Mouse (Mus musculus): ENCODE measurements at regions not wholly inside any gene's neighbourhood (a gene's known extent, or its start where the extent isn't known, plus 50 kb on each side); places are given as distances from the start of the nearest gene placed in this dataset.
A peak's percentile ranks its signal among the peaks of the same experiment; 100 is the strongest.

- H3K4me3 ChIP-seq (replicated peaks; ENCODE audit: insufficient read depth, low read depth, low read length) = no peak overlapping the region
- H3K27ac ChIP-seq (ENCODE audit: insufficient read depth, low read length) = no peak overlapping the region
- H3K4me1 ChIP-seq (ENCODE audit: control insufficient read depth, insufficient read depth, low read length) = no peaks in the 10 kb centered on the region
- TF ChIP-seq CTCF (IDR thresholded peaks at IDR 0.05; ENCODE audit: borderline replicate concordance, insufficient read depth, low read depth, low read length) (no peak), POLR2A (IDR thresholded peaks at IDR 0.05; ENCODE audit: borderline replicate concordance, insufficient read depth, low read length) (no peak)
- peak in 1 of 2 experiments; percentile 21 for DNase-seq
- no peaks in the 10 kb centered on the region for H3K27me3 ChIP-seq (ENCODE audit: control insufficient read depth, insufficient read depth, low read length)
- WGBS = 66% methylated on average over 12 of the region's 12 CpGs
Observed at GRCm38 (mm10) chr17:4726331-4726741, 267.8 kb upstream of the Arid1b start.

GRCm38 (mm10) chr17:4734412-4734881, 259.7 kb upstream of the Arid1b start:
- H3K4me1 ChIP-seq (ENCODE audit: control insufficient read depth, insufficient read depth, low read length) = no peaks in the 10 kb centered on the region
- H3K4me3 ChIP-seq (replicated peaks; ENCODE audit: insufficient read depth, low read depth, low read length) = no peak overlapping the region
- H3K27ac ChIP-seq (ENCODE audit: insufficient read depth, low read length) = no peak overlapping the region
- TF ChIP-seq CTCF (IDR thresholded peaks at IDR 0.05; ENCODE audit: borderline replicate concordance, insufficient read depth, low read depth, low read length) (no peak), POLR2A (IDR thresholded peaks at IDR 0.05; ENCODE audit: borderline replicate concordance, insufficient read depth, low read length) (no peak)
- no peaks in the 10 kb centered on the region for H3K27me3 ChIP-seq (ENCODE audit: control insufficient read depth, insufficient read depth, low read length)
- 87% methylated on average over 5 of the region's 5 CpGs for WGBS
- no peak for DNase-seq

- WGBS = 35% methylated on average over 1 of the region's 1 CpGs
- no peak overlapping the region for H3K27ac ChIP-seq (ENCODE audit: insufficient read depth, low read length)
Observed at GRCm38 (mm10) chr17:4735185-4735584, 258.9 kb upstream of the Arid1b start.

GRCm38 (mm10) chr17:4736689-4737088, 257.4 kb upstream of the Arid1b start:
- no peak overlapping the region for H3K4me3 ChIP-seq (replicated peaks; ENCODE audit: insufficient read depth, low read depth, low read length)
- H3K27ac ChIP-seq (ENCODE audit: insufficient read depth, low read length) = no peak overlapping the region
- 95% methylated on average over 3 of the region's 3 CpGs for WGBS
- DNase-seq = no peak
- no peaks in the 10 kb centered on the region for H3K27me3 ChIP-seq (ENCODE audit: control insufficient read depth, insufficient read depth, low read length)
- TF ChIP-seq POLR2A (IDR thresholded peaks at IDR 0.05; ENCODE audit: borderline replicate concordance, insufficient read depth, low read length) (no peak), CTCF (IDR thresholded peaks at IDR 0.05; ENCODE audit: borderline replicate concordance, insufficient read depth, low read depth, low read length) (no peak)
- no peaks in the 10 kb centered on the region; the same call in 1 of the 2 replicates for H3K4me1 ChIP-seq (ENCODE audit: control insufficient read depth, insufficient read depth, low read length)

More at GRCm38 (mm10) chr17:4735185-4735584, 258.9 kb upstream of the Arid1b start:
- TF ChIP-seq POLR2A (IDR thresholded peaks at IDR 0.05; ENCODE audit: borderline replicate concordance, insufficient read depth, low read length) (no peak), CTCF (IDR thresholded peaks at IDR 0.05; ENCODE audit: borderline replicate concordance, insufficient read depth, low read depth, low read length) (no peak)
- H3K4me3 ChIP-seq (replicated peaks; ENCODE audit: insufficient read depth, low read depth, low read length) = no peak overlapping the region
- DNase-seq = no peak
- no peaks in the 10 kb centered on the region for H3K4me1 ChIP-seq (ENCODE audit: control insufficient read depth, insufficient read depth, low read length)
- H3K27me3 ChIP-seq (ENCODE audit: control insufficient read depth, insufficient read depth, low read length) = no peaks in the 10 kb centered on the region

- WGBS = 24% methylated on average over 7 of the region's 7 CpGs
- Histone ChIP-seq H3K27me3 (ENCODE audit: control insufficient read depth, insufficient read depth, low read length) (no peaks in the 10 kb centered on the region), H3K4me1 (ENCODE audit: control insufficient read depth, insufficient read depth, low read length) (no peaks in the 10 kb centered on the region; the same call in 1 of the 2 replicates), H3K4me3 (replicated peaks; ENCODE audit: insufficient read depth, low read depth, low read length) (no peak overlapping the region), H3K27ac (ENCODE audit: insufficient read depth, low read length) (no peak overlapping the region)
- no peak for DNase-seq
- TF ChIP-seq POLR2A (IDR thresholded peaks at IDR 0.05; ENCODE audit: borderline replicate concordance, insufficient read depth, low read length) (no peak), CTCF (IDR thresholded peaks at IDR 0.05; ENCODE audit: borderline replicate concordance, insufficient read depth, low read depth, low read length) (no peak)
Observed at GRCm38 (mm10) chr17:4738717-4739485, 255.2 kb upstream of the Arid1b start.

GRCm38 (mm10) chr17:4740784-4741183, 253.3 kb upstream of the Arid1b start:
- DNase-seq = peak; percentile 31 to 45
- no peak for TF ChIP-seq CTCF (IDR thresholded peaks at IDR 0.05; ENCODE audit: borderline replicate concordance, insufficient read depth, low read depth, low read length)
- no peak for TF ChIP-seq POLR2A (IDR thresholded peaks at IDR 0.05; ENCODE audit: borderline replicate concordance, insufficient read depth, low read length)
- Histone ChIP-seq H3K4me1 (ENCODE audit: control insufficient read depth, insufficient read depth, low read length) (no peaks in the 10 kb centered on the region; the same call in 1 of the 2 replicates), H3K27me3 (ENCODE audit: control insufficient read depth, insufficient read depth, low read length) (no peaks in the 10 kb centered on the region), H3K4me3 (replicated peaks; ENCODE audit: insufficient read depth, low read depth, low read length) (no peak overlapping the region), H3K27ac (ENCODE audit: insufficient read depth, low read length) (no peak overlapping the region)
- WGBS = 18% methylated on average over 5 of the region's 5 CpGs

GRCm38 (mm10) chr17:4742314-4742713, 251.8 kb upstream of the Arid1b start:
- no peak for DNase-seq
- no peak for TF ChIP-seq CTCF (IDR thresholded peaks at IDR 0.05; ENCODE audit: borderline replicate concordance, insufficient read depth, low read depth, low read length)
- no peak for TF ChIP-seq POLR2A (IDR thresholded peaks at IDR 0.05; ENCODE audit: borderline replicate concordance, insufficient read depth, low read length)
- H3K4me3 ChIP-seq (replicated peaks; ENCODE audit: insufficient read depth, low read depth, low read length) = no peak overlapping the region
- no peak overlapping the region for H3K27ac ChIP-seq (ENCODE audit: insufficient read depth, low read length)
- no peaks in the 10 kb centered on the region; the same call in 1 of the 2 replicates for H3K4me1 ChIP-seq (ENCODE audit: control insufficient read depth, insufficient read depth, low read length)
- H3K27me3 ChIP-seq (ENCODE audit: control insufficient read depth, insufficient read depth, low read length) = no peaks in the 10 kb centered on the region
- WGBS = 97% methylated on average over 1 of the region's 1 CpGs

GRCm38 (mm10) chr17:4762956-4763355, 231.2 kb upstream of the Arid1b start:
- Histone ChIP-seq H3K27ac (ENCODE audit: insufficient read depth, low read length) (no peak overlapping the region), H3K4me3 (replicated peaks; ENCODE audit: insufficient read depth, low read depth, low read length) (no peak overlapping the region), H3K27me3 (ENCODE audit: control insufficient read depth, insufficient read depth, low read length) (no peaks in the 10 kb centered on the region), H3K4me1 (ENCODE audit: control insufficient read depth, insufficient read depth, low read length) (no peaks in the 10 kb centered on the region)
- TF ChIP-seq CTCF (IDR thresholded peaks at IDR 0.05; ENCODE audit: borderline replicate concordance, insufficient read depth, low read depth, low read length) (no peak), POLR2A (IDR thresholded peaks at IDR 0.05; ENCODE audit: borderline replicate concordance, insufficient read depth, low read length) (no peak)
- WGBS = 96% methylated on average over 6 of the region's 6 CpGs
- DNase-seq = no peak

All from cerebellum, adult 2 months (tissue).